Mouse (Mus musculus): Measurements from ENCODE around the gene Gimap8.
"Not testable (repeated sequence)": the region's sequence is repeated elsewhere in the genome, so short reads cannot be mapped to it uniquely, and the experiment has no call there.

Gimap8 gene

DNA sequence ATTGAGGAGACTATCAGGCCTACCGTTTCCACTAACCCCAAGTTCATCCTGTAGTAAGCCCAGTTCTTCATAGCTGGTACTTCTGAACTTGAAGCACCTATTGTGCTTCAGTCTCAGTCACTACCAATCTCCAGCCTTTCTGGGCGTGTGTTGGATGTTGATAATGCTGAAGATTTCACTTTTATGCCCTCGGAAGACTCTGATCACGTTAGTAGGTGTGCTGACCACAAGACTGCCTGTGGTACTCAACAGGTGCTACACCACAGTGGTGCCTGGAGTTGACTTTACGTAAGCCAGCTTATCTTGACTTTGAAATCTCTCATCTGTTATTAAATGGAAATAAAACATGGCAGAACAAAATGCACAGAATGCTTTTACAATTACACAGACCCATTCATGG, 33.4 kb downstream of the Gimap8 start:
- DNase-seq, result no peak

DNA sequence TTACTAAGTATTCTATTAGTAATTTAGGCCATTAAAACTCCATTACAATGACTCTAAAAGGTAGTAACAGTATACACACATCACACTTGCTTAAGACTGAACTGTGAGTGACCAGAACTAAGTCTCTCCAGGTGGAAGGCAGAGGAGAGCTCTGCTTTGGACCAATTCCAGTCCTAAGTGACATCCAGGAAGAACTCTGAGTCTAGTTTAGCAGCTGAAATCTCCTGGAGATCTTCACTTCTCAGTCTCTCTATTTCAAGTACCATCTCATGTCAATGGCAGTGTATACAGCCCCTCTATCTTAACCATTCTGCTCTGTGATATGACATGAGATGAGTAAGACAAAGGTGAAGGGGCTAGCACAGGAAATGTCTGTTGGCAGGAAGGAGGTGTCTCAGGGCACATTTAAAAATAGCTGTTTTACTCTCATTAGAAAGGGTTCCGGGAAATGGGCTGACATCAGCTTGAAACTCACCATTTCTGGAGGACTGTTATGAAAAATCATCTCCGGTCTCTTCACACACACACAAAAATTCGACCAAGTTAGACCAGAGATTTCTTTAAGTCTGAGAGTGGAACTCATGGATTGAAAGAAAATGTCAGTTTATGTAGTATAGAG, 34.5 kb downstream of the Gimap8 start:
- no peak for DNase-seq

DNA sequence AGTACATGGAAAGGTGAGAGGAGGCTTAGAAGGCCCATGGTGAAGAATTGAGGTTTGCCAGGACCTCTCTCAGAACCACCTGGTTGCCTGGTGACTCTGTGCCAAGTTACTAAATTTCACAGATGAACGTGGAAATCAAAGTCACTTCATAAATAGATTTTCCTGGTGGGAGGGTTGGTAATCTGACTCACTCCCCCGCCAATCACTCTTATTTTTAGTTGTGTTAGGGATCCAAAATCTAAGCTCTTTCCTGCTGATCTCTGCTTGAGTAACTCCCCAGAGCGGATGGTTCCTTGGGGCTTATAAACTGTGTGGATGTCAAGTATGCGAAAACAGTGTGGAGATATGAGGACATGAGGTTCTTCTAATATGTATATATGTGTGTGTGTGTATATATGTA, 35.2 kb downstream of the Gimap8 start:
- DNase-seq, result no peak

DNA sequence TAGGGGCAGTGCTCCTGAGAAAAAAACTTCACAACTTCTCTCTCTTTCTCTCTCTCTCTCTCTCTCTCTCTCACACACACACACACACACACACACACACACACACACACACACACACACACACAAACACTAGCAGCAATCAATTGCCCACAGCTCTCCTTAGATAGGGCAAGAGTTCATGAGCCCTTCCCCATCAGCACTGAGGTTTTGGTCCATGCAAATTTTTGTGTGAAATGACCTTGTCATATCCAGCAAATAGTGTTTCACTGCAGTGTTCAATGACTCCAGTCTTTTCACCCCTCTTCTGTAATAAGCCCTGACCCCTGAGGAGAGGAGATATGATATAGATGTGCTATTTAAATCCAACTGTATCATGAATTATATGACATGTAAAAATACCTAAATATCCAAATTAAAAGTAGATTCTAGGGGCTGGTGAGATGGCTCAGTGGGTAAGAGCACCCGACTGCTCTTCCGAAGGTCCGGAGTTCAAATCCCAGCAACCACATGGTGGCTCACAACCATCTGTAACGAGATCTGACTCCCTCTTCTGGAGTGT, 36.3 kb downstream of the Gimap8 start:
- DNase-seq, result not testable (repeated sequence)

DNA sequence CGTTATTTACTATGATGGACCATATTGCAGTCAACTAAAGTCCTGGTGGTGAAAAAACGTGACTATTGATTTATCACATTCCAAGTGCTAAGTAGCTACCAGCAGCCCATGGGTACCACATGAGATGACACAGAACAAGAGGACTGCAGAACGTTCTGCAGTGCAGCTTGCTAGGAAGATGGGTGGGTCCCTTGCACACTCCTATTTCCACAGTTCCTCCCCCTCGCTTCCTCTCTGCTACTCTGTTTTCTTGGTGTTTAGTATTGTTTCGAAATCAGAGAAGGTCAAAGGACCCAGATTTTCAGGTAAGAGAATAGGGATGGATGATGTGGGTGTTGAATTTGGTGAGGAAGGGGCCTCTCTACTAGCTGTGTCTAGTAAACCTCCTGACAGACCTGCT, 37.3 kb downstream of the Gimap8 start, which contains the start of gene Gimap4:
Gene Gimap4, plus strand, starts transcription at position 231 of the 400 bp plus-strand sequence.
- no peak for DNase-seq

DNA sequence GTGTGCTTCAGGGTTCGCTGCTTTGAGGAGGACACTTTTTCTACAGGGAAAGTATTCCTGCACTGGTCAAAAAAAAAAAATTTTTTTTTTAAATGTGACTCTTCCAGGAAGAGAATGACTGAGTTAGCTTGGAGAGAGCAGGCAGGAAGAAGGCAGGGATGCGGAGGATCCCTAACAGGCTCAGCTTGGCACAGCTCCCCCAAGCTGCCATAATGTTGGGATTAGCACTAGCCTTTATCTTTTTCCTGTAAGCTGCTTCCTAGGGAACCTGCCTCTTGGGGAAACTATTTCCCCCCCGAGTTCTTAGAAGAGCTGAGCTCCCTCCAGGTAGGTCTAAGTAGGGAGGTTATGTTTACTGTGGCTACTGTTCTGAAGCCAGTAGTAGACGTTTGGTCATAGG, 37.8 kb downstream of the Gimap8 start:
- no peak for DNase-seq

DNA sequence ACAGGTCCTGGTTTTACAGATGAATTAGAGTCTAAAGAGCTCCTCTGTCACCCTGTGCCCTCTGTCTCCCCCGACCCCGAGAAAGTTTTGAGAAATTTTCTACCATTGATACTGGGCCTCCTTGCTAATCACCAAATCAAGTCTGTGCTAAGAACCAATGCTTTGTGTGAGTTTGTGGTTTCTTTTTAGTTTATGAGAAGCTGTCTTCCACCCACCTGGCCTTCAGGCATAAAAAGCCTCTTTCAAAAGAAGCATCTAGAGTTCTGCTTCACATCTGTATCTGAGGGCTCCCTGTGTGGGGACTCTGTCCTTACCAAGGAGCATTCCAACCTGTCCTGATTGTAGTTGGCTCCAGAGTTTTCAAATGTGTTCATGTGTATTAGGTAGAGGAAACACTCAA, 38.2 kb downstream of the Gimap8 start:
- DNase-seq, result no peak

DNA sequence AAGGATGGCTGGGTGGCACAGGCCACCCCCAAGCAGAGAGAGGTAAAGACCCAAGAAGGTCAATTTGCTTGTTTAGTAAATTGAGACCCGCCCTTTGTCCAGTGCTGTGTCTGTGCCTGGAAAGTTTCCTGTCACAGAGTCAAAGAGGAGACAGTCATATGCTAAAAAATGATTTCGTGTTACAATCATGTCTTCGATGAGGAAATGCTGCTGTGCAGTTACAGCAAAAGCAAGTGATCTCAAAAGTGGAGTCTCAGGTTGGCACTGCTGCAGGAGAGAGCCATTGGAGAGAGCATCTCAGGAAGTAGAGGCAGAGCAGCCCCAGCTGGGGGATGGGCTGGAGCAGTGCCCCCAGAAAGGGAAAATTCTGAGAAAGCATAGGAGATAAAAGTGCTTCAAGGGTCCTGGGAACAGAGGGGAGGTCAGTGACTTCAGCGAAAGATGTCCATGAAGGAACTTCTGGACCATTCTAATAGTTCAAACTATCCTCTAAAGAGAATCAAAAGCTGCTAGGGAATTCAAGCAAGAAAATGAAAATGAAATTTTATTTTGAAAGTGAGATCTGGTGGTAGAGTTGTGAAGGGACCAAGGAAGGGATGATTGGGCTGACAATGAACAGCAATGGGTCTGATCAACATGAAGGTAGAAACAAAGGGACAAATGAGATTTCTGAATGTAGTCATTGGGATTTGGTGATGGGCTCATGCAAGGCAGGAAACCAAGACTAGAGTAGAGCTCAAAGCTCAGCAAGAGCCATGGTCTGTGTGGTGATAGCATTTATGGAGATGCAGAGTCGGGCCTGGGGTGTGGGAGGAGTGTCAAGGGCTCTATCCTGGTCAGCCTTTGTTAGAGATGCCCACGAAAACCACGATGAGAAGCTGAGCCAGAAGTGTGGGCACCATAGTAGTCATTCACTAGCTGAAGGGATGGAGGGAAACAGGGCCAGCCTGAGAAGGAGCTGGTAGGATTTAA, 38.9 kb downstream of the Gimap8 start:
- no peak for DNase-seq

DNA sequence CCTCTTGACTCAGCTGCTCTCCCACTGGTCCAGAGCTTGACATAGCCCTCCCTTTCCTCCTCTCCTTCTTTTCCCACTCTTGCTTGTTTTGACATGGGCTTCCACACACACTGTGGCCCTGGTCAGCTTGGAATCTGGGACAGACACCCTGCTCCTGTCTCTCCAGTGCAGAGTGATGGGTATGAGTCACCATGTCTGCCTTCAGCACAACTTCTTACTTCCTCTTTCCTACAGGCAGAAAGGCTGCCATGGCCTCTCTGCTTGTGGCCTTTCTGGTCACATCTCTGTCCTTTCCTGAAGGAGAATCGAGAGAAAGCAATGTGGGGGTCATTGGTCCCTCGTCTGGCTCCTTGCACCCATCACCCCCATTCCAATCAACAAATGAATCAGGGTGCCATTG, 40.0 kb downstream of the Gimap8 start:
- no peak for DNase-seq

DNA sequence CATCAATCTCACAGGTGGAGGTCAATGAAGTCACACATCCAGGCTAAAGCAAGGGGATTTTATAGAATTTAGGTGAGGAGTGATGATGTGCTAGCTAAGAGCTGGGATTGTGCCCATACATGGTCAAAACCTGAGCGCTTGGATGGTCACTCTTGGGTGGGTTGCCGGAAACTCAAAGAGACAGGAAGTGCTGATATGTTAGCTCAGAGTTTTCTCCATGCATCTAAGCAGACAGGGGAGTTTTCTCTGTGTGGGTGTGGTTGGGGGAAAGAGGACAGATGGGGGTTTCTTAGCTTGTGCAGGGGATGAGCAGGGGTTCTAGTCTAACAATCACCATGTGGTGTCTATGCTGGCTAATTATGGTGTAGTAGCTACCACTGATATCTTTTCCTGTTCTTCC, 42.3 kb downstream of the Gimap8 start:
- no peak for DNase-seq

DNA sequence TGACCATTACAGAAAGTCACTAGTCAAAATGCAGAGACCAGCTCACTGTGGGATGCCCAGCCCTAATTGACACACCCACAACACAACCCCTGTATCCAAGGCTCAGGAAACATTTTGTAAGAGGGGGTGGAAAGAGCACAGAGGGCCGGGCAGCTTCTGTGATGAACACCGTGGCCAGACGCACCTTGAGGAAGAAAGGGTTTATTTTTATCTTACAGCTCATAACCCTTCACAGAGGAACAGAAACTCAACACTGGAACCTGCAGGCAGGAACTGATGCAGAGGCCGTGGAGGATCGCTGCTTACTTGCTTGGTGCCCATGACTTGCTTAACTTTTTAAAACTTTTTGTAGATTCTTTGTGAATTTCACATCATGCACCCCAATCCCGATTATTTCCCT, 45.9 kb downstream of the Gimap8 start:
- DNase-seq, result no peak

DNA sequence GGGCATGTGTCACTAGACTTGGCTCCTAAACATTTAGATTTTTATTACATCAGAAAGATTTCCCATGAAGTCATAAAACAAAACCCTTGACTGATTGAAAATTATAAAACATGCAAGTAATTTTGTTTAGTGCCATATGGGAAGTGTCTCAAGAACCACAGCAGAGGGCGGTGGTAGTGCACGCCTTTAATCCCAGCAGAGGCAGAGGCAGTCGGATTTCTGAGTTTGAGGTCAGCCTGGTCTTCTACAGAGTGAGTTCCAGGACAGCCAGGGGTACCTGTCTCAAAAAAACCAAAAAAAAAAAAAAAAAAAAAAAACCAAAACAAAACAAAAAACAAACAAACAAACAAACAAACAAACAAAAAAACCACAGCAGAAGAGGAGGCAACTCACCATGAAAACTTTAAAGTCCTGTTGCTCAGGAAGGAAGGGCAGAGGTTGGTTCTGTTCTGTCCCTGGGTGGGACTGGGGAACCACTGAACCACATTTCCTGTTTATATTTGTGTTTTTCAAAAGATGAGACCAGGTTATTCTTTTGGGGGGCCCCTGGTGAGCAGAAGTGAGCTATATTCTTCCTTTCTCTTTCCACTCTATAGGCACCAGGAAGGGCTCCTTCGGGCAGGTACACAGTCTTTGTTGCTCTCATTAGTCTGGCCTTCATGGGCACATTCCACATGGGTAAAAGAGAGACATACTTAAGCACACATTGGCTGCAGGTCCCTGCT, 50.0 kb downstream of the Gimap8 start:
- no peak for DNase-seq

DNA sequence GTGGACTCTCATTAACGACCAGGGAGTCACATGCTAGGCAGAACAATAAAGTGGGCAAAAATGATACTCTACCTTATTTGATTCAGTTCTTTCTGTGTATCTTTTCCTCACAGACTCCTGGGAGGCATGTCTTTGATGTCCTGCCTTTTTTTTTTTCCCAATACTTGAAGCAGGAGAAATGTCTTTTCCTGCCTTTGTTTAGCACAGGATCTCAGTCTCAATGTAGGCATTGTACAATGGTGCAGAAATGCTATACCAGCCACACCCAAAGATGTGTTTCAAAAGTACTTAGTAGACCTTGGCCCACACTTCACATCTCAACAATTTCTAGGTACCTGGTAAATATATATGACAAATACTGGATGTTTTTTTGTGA, 50.5 kb downstream of the Gimap8 start:
- DNase-seq, result no peak

DNA sequence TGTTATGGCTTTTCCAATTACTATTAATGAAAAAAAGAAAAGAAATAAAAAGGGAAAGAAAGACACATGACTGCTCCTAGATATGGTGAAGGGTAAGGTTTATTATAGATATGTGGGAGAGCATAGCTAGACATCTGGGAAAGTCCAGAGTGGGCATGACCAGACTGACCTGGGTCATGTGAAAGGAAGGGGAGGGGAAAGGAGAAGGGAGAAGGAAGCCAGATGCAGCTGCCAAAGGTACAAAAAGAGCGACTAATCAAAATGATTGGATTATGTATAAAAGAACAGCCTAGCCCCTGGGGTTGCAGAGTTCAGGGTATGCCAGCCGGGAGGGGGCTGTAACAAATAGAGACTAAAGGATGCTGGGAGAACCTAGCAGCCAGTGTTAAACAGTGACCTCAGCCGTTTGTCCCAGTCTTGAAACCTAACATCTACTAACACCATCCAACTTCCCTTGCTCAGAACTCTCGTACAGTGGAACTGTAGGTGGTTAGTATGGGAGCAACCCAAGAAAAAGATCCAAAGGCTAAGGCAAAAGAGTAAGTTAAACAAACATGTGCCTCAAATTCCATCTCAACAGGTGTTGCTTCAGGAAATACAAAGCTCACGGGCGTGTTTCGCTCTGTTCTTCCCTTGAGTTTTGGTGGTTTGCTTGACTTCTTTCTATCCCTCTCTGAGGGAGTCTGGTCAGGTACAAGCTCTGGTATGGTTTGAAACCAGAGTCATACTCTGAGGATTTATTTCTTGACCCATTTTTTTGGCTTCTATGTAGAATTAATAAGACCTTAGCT, 51.2 kb downstream of the Gimap8 start:
- no peak for DNase-seq

DNA sequence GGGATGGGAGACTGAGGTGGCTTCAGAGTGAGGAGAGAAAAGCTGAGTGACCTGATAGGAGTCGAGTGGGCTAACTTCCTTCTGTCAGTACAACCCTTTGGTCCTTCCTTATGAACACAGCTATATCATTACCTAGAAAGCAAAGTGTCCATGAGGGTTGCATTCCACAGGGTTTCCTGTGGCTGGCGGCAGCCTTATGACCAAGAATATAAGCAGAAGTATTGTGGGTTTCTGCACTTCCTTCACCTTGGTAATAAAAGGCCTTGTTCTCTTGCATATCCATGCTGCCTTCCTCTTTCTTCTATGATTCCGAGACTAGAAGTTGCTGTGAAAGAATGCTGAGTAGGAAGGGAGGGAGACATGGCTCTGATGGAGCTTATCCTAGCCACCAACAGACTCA, 51.9 kb downstream of the Gimap8 start:
- no peak for DNase-seq

DNA sequence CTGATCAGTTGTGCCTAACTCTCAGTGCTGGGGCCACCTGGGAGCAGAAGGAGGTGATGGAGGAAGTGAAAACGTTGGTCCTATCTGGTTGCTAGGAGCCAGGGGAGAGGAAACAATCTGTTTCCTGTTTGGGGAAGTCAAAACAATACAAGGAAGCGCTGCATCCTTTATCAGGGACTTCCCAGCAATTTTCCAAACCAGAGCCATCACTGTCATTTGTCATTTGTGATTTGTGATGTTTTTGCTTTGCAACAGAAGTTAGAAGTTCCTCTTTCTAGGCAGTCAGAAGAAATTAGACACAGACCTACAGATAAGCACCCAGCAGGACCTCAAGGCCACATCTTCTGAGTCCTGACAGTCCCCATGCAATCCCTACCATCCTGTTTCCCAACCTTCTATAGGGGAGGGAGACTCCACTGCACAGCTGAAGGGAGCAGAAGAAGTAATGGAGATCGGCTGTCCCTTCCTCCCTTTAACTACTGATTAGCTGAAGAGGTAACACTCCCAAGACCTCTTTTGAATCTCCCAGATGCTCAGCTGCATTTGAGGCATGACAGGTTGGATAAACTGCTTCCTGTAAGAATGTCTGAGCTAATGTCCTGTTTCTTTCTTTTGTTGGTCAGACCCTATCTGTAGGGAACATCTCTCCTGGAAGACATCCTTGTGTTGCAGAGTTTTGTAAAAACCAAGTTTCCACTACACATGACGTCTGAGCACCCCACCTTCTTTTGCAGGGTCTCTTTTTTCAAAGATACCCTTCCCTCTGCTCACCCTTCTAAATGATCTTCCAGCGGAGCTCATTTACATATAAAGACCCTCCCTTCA, 53.4 kb downstream of the Gimap8 start:
- DNase-seq, result no peak

DNA sequence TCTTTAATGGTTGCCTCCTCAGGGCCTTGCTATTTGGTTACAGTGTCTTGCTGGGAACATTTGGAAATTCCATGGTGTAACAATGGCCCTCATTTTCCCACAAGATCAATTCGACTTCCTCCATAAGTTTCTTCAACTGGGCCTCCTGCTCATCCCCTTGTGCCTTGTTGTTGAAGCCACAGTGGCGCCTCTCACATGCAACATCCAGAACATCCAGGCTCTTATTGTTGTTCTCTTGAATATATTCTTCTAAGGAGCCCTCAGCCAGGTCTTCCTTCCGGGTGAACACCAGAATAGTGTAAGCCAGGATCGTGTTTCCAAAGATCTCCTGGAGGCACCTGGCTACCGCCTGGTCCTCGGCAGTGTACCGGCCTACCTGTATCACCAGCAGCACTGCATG, 55.1 kb downstream of the Gimap8 start:
- no peak for DNase-seq

DNA sequence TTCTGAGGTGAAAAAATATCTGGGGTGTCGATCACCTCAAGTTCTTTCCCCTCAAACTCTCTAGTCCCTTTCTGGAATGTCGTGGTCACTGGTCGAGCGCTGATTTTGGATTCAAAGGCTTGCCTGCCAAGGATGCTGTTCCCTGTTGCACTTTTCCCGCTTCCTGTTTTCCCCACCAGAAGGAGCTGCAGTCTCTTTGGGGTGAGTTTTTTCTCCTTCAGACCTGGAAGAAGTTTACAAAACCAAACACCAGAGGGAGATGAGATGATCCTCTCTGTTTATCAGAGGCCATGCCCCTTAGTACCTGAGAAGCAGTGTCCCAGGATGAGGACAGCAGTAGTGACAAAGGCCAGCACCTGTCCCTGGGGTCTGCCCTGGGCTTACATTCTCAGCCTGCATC, 55.6 kb downstream of the Gimap8 start:
- no peak for DNase-seq

DNA sequence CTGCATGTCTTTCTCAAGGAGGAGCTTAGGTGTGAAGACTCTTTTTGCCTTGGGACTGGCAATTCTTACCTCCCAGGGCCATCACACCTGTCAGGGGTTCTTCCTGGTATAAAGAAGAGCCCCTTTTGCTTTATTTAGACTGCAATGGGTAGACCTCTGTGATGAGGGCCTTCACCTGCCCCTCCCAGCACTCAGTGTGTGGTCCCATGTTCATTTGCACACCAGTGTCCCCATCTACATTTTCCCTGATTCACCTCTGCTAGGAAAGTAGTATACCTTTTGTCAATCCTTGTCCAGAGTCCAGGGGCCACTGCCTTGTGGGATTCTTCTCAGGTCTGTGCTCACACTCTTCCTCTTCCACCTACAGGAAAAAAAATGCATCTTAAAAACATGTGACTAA, 57.1 kb downstream of the Gimap8 start:
- no peak for DNase-seq

DNA sequence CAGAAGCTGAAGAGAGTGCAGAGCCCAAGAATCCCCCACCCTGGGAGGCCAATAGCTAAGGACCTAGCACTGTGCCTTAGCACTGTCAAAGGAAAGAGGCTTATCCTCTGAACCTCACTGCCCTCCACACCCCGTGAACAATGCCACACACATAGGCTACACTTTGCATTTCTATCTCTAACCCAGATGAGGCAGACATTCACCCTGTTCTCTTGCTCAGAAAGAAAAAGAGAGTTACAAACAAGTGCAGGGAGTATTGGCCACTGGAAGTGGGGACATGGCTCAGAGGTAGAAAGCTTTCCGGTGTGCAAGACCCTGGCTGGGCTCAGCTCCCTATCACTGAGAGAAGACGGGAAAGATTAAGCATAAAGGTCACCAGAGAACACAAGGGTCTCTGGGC, 59.1 kb downstream of the Gimap8 start:
- DNase-seq, result no peak
